Mouse (Mus musculus): ENCODE results near the gene Mrc2.

Mrc2 gene

DNA sequence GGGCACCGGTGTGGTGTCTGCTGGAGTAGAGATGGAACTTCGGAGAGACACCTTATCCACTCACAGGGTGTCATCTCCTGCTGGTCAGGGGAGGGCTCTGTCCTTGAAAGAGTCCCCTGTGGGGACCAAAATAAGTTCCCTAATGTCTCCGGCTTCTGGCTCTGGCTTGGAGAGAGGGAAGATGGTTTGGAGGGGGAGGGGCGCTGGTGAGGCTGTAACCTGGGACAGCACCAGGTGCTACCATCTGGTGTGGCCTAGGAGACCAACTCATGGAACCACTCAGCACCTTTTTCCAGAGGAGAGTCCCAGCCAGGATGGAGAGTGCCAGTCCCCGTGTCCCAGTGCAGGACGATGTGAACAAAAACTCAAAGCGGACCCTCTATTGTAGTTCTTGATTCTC is 58.2 kb downstream of the Mrc2 start:
- no peak for DNase-seq (ENCODE audit: low read depth)

DNA sequence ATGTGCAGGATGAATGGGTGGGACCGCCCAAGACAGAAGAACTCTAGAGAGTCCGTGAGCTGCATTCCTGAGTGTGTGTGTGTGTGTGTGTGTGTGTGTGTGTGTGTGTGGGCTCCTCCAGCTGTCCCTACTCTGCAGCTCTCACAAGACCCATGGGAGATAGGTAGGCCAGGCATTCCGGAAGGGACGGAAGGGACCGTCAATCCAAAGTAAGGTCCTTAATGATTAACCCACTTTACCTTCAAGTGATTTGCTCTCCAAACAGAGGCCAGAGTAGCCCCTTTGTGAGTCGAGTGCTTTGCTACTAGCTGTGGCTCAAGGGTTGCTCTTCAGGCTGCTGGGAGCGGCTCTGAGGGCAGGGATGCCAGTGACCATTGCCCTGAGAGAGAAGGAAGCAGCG is 59.7 kb downstream of the Mrc2 start:
- DNase-seq (ENCODE audit: low read depth): no peak

DNA sequence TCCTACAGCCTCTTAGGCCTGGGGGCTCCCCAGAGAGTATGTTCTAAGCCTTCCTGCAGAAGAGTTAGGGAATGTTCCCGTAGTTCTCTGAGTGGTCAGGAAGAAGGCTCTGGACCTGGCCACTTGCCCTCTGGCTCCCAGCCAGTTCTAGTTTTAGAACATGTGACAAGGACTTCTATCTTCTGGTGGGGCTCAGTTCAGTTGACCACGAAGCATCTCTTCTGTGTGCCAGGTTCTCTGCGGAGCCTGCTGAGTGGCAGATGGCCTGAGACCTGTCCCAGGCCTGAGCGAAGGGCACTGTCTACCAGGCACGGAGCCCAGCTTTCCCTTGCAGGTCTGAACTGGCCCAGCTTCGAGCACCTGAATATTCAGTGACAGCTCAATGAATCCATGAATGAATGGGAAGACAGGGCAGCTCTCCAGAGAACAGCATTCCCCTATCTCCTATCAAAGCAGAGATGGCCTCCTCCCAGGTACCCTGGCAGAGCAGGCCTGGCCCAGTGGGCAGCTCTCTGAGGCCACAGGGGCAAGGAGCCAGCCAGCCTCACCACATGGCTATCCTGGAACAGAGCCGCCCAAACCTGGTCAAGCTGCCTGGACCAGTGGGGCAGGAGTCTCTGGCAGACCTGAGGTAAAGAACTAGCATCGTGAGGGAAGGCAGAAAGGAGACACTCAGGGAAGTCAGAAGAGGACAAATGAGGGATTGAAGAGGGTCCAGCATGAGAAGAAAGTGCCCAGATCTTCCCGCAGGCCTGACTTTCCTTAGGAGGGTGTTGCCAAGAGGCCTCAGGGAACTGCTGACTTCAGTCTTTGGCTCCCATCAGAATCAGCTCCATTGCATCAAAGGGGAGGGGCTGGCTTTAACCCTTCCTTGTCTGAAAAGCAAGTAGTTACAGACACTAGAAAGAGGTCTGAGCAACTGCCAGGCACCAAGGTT is 60.8 kb downstream of the Mrc2 start:
- no peak for DNase-seq (ENCODE audit: low read depth)

DNA sequence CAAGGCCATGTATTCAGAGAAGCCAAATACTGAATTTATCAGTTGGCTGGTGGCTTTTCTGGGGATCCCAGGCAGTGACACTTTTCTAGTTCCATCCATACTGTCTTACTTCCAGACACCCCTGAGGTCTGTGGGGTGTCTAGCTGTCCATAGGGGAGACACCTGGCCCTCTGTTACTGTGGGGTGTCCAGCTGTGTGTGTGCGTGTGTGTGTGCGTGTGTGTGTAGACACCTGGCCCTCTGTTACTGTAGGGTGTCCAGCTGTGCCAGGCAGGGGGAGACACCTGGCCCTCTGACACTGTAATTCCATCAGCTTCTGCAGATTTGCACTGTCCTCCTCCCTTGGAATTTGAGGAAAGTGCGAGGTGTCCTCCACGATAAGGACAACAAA is 61.4 kb downstream of the Mrc2 start:
- no peak for DNase-seq (ENCODE audit: low read depth)

DNA sequence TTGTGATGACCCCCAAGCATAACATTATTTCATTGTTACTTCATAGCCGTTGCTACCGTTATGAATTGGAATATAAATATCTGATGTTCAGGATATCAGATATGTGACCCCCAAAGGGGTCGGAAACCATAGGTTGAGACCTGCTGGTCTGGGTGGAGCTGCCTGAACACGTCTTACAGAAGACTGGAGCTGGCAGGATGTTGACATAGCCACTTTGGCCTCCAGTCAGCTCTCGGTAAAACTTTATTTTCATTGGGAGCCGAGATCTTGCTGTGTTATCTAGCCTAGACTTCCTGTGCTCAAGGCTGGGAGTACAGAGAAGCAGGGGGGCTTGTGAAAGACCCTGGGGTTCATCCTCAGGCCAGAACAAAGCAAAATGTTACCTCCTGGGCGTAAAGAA is 63.9 kb downstream of the Mrc2 start:
- no peak for DNase-seq (ENCODE audit: low read depth)

DNA sequence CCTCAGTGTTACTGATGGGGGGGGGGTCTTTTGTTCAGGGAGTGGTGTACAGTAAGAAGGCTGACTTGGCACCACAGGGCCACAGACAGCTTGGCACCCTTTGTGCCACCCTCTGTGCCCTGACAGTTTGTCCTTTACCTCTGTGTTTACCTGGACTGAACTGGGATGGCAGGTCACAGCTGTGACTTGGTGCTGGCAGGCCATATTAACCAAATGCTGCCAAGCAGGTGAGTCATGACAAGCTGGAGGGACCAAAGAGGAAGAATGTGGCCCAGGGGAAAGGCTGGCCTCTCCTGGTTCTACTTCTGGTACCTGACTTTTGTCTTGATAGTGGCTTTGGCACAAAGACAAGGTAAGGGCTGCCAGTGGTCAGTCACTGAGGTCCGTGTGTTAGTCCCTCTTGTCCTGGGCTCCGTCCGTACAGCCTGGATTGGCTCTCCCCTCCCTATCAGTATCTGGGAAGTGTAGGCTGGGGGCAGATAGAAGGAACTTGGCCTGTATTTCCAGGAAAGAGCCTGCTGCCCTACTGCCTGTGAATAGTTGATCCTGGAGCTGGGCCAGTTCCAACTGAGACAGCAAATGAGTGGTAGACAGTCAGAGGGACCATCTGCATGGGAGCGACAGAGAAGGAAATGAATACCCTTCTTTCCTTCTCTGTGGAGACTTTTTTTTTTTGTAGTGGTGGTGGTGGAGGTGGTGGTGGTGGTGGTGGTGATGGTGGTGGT is 69.8 kb downstream of the Mrc2 start:
- no peak for DNase-seq (ENCODE audit: low read depth)

DNA sequence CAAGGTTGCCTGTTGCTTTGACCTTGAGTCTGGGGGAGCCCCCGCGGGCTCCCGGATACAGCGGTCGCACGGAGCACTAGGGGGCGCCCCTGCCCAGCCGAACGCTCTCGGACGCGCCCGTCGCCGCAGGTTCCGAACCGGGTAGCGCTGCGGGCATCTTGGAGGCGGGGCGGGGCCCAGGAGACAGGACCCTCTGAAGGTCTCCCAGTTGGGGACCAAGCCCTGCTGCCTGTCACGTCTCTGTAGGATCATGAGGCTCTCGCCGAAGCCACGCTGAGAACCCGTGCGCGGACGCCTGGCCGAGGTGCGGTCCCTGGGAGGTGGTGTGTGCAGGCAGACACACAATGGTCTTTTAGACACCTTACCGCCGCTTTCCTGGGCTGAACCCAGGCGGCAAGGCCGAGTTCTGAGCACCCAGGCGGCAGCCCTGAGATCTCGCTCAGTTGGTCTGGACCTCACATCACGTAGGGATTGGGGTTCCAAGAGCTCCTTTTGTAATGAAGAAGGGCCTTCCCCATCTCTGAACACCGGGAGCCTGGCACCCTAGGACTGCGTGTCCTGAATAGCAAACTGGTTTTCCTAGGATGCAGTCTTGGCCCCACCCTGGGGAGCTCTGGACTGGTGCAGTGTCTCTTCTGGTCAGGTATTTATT is 70.6 kb downstream of the Mrc2 start:
- peak; percentile 80 for DNase-seq (ENCODE audit: low read depth)

DNA sequence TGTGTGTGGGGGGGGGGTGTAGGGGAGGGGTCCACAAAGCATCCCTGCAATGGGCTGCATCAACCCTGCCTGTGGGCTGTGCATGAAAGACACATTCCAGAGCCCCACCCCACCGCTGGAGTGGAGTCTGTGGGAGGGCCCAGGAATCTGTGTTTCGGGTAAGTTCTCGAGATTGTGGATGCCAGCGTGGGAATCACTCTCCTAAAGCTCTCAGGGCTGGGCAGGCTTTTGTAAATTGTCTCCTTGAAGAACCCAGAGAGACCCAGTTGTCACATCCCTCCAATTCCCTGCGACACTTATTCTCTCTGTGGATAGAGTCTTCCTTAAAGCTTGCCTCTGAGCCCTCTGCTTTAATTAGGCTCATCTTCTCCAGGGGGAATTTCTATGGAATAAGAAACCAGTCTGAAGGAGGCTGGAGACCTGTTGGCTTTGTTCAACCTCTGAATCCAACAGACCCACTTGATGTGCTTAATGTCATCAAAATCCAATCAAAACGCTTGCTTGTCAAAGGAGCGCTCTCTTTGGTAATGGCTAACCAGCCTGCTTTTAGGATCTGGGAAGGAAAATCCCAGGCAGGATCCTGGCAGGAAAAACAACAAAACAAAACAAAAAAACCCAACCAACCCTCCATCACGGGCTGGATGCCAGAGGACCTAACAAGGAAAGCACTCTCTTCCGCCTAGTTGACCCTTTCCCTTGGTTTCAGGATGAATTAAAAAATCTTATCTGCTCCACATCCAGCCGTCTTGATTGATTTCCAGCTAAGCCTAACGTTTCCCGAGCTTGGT is 71.3 kb downstream of the Mrc2 start:
- peak; percentile 6 for DNase-seq (ENCODE audit: low read depth)

DNA sequence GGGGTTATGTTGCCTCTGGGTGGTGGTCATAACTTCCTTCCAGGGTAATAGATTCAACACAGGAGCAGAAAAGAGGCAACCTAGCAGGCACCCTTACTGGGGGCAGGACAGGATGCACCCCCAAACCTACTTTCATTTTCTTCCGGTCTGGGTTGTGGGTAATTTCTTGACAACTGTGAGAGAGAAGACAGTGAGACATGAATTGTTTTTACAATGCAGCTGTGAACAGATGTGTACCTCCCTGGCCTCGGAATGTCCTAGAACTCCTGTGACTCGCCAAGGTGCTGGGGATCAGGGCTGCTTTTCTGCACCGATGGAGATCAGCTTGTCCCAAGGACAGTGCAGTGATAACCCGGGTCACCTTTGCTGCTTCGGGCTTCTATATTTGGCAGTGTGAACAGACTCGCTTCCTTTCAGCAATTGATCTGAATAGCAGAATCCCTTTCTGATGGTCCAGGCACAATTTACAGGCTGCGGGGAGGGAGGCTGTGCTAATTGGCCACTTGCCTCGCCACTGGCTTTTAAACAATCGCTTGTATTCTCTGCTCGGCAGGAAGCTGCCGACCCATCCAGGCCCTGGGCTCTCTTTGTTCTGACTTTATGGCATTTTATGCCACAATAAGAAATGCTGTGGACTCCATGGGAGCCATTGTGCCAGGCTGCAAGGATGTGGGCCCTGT is 72.1 kb downstream of the Mrc2 start:
- DNase-seq (ENCODE audit: low read depth): peak; percentile 40

DNA sequence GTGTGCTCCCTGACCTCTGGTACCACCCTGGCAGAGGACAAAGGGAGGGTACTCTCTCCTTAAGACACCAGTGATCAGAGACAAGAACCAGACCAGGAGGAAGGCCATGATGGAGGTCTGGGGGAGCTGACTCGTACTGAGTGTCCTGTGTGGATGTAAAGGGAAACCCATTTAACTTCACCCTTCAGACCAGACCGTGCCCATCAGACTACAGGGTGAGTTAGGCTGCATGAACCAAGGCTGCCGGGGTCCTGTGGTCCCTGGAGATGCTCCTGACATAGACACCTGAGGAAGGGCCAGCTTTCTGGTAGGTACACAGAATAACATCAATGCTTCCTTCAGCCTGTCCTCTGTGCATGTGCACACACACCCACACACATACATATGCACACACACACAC is 73.2 kb downstream of the Mrc2 start:
- no peak for DNase-seq (ENCODE audit: low read depth)

DNA sequence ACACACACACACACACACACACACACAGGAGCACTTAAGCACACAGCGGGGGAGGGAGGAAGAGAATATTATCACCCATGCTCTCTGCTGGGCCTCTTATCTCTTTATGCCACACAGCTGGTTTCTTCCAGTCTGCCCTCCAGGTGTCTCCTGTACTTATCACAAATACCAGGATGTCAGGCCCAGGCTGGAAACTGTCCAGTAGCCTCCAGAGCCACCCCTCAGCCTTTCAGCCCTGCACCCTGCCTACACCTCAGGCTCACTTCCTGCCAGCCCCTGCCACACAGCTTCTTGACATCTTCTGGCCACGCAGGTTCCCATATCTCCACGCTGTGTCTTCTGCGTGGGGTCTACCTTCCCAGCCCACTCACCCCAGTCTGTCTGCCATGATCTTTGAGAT is 73.6 kb downstream of the Mrc2 start:
- DNase-seq (ENCODE audit: low read depth): no peak

DNA sequence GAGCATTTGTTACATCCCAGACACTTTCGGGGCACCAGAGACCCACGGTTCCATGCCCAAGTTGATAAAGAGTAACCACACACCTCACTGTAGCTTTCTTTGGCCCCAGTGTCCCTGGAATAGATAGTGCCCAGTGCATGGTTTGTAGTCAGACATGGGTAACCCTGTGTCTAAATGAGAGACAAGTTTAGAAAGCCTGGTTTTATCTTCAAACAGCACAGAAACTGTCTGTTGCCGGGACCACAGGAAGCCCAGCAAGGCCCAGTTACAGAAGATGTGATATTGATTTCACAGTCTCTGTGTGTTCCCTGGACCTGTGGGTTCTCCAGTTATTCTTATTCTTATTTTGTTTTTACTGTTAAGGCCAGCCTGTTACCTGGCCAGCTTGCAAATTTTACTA is 74.7 kb downstream of the Mrc2 start:
- DNase-seq (ENCODE audit: low read depth): no peak

DNA sequence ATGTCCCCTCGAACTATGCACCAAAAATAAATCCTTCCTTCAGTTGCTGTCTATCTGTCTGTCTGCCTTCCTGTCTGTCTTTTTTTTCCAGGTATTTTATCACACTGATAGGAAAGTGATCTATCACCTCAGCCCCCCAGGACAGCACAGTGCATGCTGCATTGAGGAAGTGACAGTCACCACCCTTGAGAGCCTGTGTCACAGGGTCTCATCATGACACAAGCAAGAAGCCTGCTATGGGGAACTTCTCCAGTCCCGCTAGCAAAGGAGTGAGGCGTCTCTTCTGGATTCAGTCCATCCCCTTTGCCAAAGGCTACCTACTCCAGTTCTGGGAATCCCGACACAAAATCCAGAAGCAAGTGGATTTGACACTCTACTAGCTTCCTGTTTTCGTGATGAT is 76.4 kb downstream of the Mrc2 start:
- DNase-seq (ENCODE audit: low read depth): no peak

DNA sequence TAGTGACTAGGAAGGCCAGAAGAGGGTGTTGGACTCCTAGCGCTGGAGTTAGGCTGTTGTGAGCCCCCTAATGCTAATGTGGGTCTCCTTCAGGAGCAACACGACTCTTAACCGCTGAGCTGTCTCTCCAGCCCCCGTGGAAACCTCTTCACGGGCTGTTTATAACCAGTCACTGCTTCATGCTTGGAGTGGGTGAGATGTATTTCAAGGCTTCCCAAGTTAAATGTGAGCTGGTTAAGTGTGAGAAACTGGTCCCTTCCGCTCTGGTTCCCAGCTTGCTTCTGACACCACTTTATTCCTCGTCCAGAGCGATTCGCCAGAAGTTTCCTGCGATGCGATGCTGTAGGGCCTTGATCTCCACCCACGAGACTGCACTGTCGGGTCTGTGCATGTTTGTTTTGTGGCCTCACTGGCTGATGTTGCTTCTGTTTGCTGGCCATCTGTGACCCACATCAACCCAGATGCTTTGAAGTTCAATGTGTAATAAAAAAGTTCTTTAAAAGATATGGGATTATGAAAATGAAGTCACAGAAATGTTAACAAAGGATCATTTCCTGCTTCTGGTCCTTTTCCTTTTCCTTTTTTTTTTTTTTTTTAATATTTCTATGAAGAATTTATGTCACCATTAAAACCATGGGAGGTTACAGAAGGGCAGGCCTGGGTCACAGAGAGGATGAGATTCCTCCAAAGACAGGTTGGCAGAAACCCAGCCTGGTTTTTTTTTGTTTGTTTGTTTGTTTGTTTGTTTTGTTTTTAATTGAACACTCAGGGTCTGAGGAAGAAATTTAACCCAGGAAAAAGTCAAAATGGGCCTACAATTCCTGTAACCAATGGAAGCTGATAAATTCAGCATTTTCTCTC is 77.3 kb downstream of the Mrc2 start:
- DNase-seq (ENCODE audit: low read depth): no peak

DNA sequence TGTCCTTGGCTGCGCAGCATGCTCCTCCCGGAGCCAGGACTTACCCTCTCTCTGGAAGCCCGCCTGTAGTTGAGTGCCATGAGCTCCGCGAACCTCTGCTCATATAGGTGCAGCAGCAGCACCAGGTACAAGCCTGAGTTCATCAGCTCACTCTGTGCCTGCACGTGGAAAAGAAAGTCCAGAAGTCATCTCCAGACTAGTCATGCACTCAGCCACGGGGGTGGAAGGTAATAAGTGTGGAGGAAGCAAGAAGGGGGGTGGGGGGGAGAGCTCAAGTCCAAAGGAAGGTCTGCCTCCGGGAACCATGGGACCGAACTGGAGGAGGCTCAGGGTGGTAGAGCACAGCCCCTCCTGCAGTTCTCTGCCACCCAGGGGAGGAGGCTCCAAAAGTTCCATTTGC is 79.4 kb downstream of the Mrc2 start:
- DNase-seq (ENCODE audit: low read depth): no peak

DNA sequence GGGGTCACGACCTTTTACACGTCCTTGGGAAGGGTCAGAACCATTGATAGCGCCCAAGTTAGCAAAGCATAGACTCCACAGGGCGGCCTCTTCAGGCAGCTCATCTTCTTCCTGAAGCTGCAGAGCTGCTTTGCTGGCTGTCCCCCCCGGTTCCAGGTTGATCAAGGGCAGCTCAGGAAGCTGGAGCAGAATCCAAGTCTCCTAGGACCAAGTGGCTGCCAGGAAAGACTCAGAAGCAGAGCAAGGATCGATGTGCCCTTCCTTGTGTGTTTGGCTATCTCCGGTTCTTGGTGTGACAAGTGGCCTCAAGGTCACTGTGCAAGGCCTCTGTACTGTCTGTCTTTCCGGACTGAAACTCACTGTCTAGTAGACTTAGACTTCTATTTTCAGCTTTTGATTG is 81.4 kb downstream of the Mrc2 start:
- no peak for DNase-seq (ENCODE audit: low read depth)

DNA sequence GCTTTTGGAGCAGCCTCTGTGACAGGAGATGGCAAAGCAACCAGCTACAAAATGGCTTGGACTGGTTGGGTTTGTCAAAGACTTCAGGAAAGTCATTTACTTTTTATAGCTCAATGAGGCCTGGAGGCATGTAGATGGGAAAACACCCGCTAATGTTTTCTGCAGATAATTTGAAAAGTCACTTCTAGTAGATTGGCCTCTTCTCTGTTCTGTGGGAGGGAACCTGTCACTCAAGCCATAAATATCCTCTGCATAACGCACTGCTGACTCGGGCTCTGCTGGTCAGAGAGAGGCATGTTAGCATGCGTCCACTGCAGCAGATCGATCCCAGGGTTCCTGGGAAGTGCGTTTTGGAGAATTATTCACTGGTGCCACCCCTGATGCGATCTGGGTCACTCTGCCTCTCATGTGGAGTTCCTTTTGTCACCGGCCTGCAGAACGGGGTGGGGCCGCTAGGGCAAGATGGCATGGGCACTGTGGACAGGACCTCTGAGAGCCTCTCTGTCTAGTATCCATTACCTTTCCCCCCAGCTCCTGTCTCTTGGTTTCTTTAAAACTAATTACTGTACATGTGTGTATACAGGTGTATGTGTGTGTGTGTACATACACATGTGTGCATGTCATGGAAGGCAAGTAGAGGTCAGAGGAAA is 82.2 kb downstream of the Mrc2 start:
- DNase-seq (ENCODE audit: low read depth): no peak

DNA sequence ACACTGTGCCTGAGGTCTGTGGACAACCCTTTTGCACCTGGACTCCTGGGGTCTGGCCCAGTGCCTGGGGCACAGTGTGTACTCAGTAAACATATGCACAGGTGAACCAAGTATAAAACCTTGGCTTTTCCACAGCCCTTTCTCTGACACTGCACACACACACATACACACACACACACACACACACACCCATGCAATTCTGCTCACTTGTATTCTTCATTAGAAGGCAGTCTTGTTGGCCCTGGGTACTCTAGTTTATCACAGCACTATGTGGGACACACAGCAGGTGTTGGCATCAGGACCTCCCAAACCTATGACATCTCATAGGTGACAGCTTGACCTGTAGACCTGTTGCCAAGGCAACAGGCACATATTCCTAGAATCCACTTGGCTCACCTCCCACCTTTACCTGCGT is 83.4 kb downstream of the Mrc2 start:
- no peak for DNase-seq (ENCODE audit: low read depth)

DNA sequence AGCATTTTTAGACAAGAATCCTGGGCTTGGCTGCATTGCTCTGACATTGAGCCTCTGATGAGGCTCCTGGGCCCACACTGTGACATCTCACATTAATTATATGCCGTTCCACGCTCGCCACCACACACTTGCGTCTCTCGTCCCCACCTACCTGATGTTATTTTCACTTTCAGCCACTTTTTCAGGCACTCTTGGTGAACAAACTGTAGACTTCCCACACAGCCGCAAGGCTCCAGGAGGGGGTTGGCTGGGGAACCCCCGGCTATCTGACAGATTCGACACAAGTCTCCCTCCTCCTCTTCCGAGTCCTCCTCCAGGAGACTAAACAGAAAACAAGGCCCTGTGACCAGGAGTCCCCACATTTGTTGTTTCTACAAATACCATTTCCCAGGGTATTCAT is 92.8 kb downstream of the Mrc2 start:
- DNase-seq (ENCODE audit: low read depth): no peak

DNA sequence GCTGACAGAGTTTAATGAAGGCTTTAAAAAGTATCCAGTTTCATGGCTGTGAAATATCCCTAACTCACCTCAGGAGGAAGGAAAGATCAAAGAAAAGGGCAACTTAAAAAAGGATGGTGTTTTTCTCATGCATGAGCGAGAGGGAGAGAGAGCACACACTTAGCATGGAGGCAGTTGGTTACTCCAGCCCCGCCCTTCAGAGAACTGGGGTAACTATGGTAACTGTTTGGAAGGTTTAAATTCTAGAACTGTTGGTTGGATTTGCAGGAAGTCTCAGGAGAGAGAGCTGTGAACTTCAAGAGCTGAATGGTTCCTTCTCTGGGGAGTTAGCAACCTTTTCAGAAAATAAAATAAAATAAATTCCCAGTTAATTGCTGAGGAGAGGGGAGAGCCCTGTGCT is 96.2 kb downstream of the Mrc2 start:
- DNase-seq (ENCODE audit: low read depth): no peak

Data from naive thymus-derived CD4-positive, alpha-beta T cell, adult 2 months (primary cell).